Mouse (Mus musculus): ENCODE data around the gene Dzip1.

- TF ChIP-seq CTCF (IDR thresholded peaks at IDR 0.05; ENCODE audit: borderline replicate concordance, extremely low read depth, insufficient read depth, insufficient read length) (no peak), POLR2A (IDR thresholded peaks at IDR 0.05; ENCODE audit: borderline replicate concordance, extremely low read depth, insufficient read depth, insufficient read length, poor library complexity, severe bottlenecking) (no peak)
Measured at GRCm38 (mm10) chr14:118836145-118836544, 89.1 kb downstream of the Dzip1 start.

Measured in brain, embryonic 14.5 days (tissue).